10 mouse cellular contexts compared by ENCODE assay signal in genomic region chrX:99522289-99522688, GRCm38 (mm10). TPM values are rescaled to one million over a fixed set of nuclear protein-coding genes. Genes with fewer than 3 reads are reported as not detected.
DNase-seq lines count a peak whose midpoint lies in the region; ATAC-seq and TF ChIP-seq lines count a peak whose summit lies in the region.
"Had no signal": no experiment of that assay in that cellular context is flagged by ENCODE, and none has a peak within 500 bp of the region (broad histone marks: within the 10 kb centered on the region; RNA-seq: fewer than 3 reads in every experiment).

No protein-coding gene starts in this region.

- no peak for TF ChIP-seq CTCF in lung, embryonic 14.5 days (IDR thresholded peaks at IDR 0.05; ENCODE audit: low read depth)
- TF ChIP-seq CTCF in stomach, postnatal 0 days (IDR thresholded peaks at IDR 0.05; ENCODE audit: low read depth), result no peak

- DNase-seq in lung, embryonic 14.5 days, result no peak
- DNase-seq in lung, postnatal 36 days, result no peak
- DNase-seq in stomach, postnatal 0 days (ENCODE audit: low spot score), result no peak
- DNase-seq in left cerebral cortex, adult 9 months (ENCODE audit: low spot score in 2 of 2), result no peak
- DNase-seq in right cerebral cortex, adult 2 months (ENCODE audit: low spot score in 2 of 2), result no peak
- DNase-seq in adrenal gland, adult 8-10 months, result no peak

- no peak overlapping the region for H3K4me3 ChIP-seq in lung, embryonic 14.5 days (ENCODE audit: low read depth, low read length)
- H3K4me3 ChIP-seq in forebrain, embryonic 16.5 days (replicated peaks; ENCODE audit: low read length), result no peak overlapping the region
- no peak overlapping the region for H3K4me3 ChIP-seq in midbrain, embryonic 12.5 days
- no peak overlapping the region for H3K4me3 ChIP-seq in stomach, postnatal 0 days (ENCODE audit: low read depth, low read length)
- H3K4me3 ChIP-seq: heart, embryonic 12.5 days had no signal

- H3K4me2 ChIP-seq in lung, embryonic 14.5 days, result no peak overlapping the region
- H3K4me2 ChIP-seq in forebrain, embryonic 16.5 days (ENCODE audit: low read length), result no peak overlapping the region
- H3K4me2 ChIP-seq in midbrain, embryonic 12.5 days (replicated peaks), result 0 out of 2 replicates have a peak overlapping the region, but pooled peaks have one; percentile 13
- no peak overlapping the region for H3K4me2 ChIP-seq in stomach, postnatal 0 days (replicated peaks; ENCODE audit: low read depth)
- H3K4me2 ChIP-seq: heart, embryonic 12.5 days had no signal

- no peaks in the 10 kb centered on the region for H3K27me3 ChIP-seq in lung, embryonic 14.5 days (ENCODE audit: insufficient read depth, low read length)
- peaks cover 3% of the 10 kb centered on the region; the same call in 1 of the 2 replicates for H3K27me3 ChIP-seq in forebrain, embryonic 16.5 days (replicated peaks; ENCODE audit: control insufficient read depth, insufficient read depth, low read length)
- H3K27me3 ChIP-seq in midbrain, embryonic 12.5 days, result peaks cover 79% of the 10 kb centered on the region
- H3K27me3 ChIP-seq in stomach, postnatal 0 days (ENCODE audit: control insufficient read depth, insufficient read depth, low read length), result no peaks in the 10 kb centered on the region

- no peaks in the 10 kb centered on the region for H3K36me3 ChIP-seq in lung, embryonic 14.5 days (ENCODE audit: insufficient read depth)
- no peaks in the 10 kb centered on the region for H3K36me3 ChIP-seq in forebrain, embryonic 16.5 days (ENCODE audit: control insufficient read depth, insufficient read depth)
- H3K36me3 ChIP-seq in midbrain, embryonic 12.5 days, result no peaks in the 10 kb centered on the region
- no peaks in the 10 kb centered on the region for H3K36me3 ChIP-seq in stomach, postnatal 0 days (ENCODE audit: control insufficient read depth, insufficient read depth, low read length)
- H3K36me3 ChIP-seq: heart, embryonic 12.5 days had no signal

- 35% methylated on average over 11 of the region's 11 CpGs for WGBS in lung, embryonic 14.5 days
- 27% methylated on average over 11 of the region's 11 CpGs for WGBS in forebrain, embryonic 16.5 days
- 20% methylated on average over 11 of the region's 11 CpGs for whole genome bisulfite sequencing in midbrain, embryonic 12.5 days
- WGBS in stomach, postnatal 0 days, result 49% methylated on average over 11 of the region's 11 CpGs

- H3K9me3 ChIP-seq in lung, embryonic 14.5 days (ENCODE audit: low read depth, low read length), result no peaks in the 10 kb centered on the region
- no peaks in the 10 kb centered on the region for H3K9me3 ChIP-seq in forebrain, embryonic 16.5 days (ENCODE audit: control insufficient read depth, low read length)
- no peaks in the 10 kb centered on the region for H3K9me3 ChIP-seq in midbrain, embryonic 12.5 days
- no peaks in the 10 kb centered on the region for H3K9me3 ChIP-seq in stomach, postnatal 0 days (ENCODE audit: control insufficient read depth, low read length)
- H3K9me3 ChIP-seq: heart, embryonic 12.5 days had no signal

- no peak overlapping the region for H3K27ac ChIP-seq in lung, embryonic 14.5 days (ENCODE audit: low read depth)
- peak overlapping the region; percentile 6; the same call in 1 of the 2 replicates for H3K27ac ChIP-seq in forebrain, embryonic 16.5 days (ENCODE audit: low read length)
- H3K27ac ChIP-seq in midbrain, embryonic 12.5 days (replicated peaks), result peak overlapping the region; percentile 73
- H3K27ac ChIP-seq in stomach, postnatal 0 days (replicated peaks), result 0 out of 2 replicates have a peak overlapping the region, but pooled peaks have one; percentile 24

- H3K4me1 ChIP-seq in lung, embryonic 14.5 days (ENCODE audit: insufficient read depth), result no peaks in the 10 kb centered on the region
- H3K4me1 ChIP-seq in forebrain, embryonic 16.5 days (replicated peaks; ENCODE audit: control insufficient read depth, insufficient read depth, low read length), result peaks cover 17% of the 10 kb centered on the region
- H3K4me1 ChIP-seq in midbrain, embryonic 12.5 days, result peaks cover 26% of the 10 kb centered on the region
- H3K4me1 ChIP-seq in stomach, postnatal 0 days (replicated peaks; ENCODE audit: control insufficient read depth, insufficient read depth), result no peaks in the 10 kb centered on the region
- H3K4me1 ChIP-seq: heart, embryonic 12.5 days had no signal

- ATAC-seq in lung, embryonic 14.5 days (ENCODE audit: insufficient read depth), result peak; percentile 35; the same call in 1 of the 2 replicates
- peak; percentile 73 for ATAC-seq in forebrain, embryonic 16.5 days
- ATAC-seq in midbrain, embryonic 12.5 days (ENCODE audit: low FRiP score, low read depth), result peak; percentile 97
- no peak for ATAC-seq in stomach, postnatal 0 days (ENCODE audit: low FRiP score, low TSS enrichment)
- ATAC-seq: inflammation-experienced regulatory T-cells, adult 6 months had no signal

- TF ChIP-seq EP300 in stomach, postnatal 0 days (optimal IDR thresholded peaks at IDR 0.05), result no peak

- H3K9ac ChIP-seq in lung, embryonic 14.5 days, result no peak overlapping the region
- no peak overlapping the region for H3K9ac ChIP-seq in forebrain, embryonic 16.5 days (replicated peaks; ENCODE audit: low read depth, low read length)
- no peak overlapping the region for H3K9ac ChIP-seq in midbrain, embryonic 12.5 days (replicated peaks)
- H3K9ac ChIP-seq in stomach, postnatal 0 days (ENCODE audit: low read length), result no peak overlapping the region
- H3K9ac ChIP-seq: heart, embryonic 12.5 days had no signal

RNA-seq across cellular contexts. Expression of gene Pja1, which starts 51.2 kb away (rescaled TPM):
- 160 and 162 TPM in 2 replicates for polyA plus RNA-seq in lung, embryonic 14.5 days (2014; fragmentation: Nextera tagmentation; extraction: Ambion mirVana)
- 408 and 409 TPM in 2 replicates for polyA plus RNA-seq in forebrain, embryonic 16.5 days (2015; fragmentation: Nextera tagmentation; extraction: Ambion mirVana)
- 243 and 249 TPM in 2 replicates for polyA plus RNA-seq in midbrain, embryonic 12.5 days (2016; fragmentation: Nextera tagmentation; extraction: Ambion mirVana)
- polyA plus RNA-seq in stomach, postnatal 0 days (2015; fragmentation: Nextera tagmentation; extraction: Ambion mirVana), result 62.8 and 64.5 TPM in 2 replicates
- total RNA-seq in adrenal gland, adult 8-10 months (2022), result 100 to 1,000 TPM; 141 to 154 (median 142) TPM
